Mouse (Mus musculus) naive thymus-derived CD4-positive, alpha-beta T cell, adult 2 months (primary cell): ENCODE results near the gene Tmem132d.
"Not testable (repeated sequence)": the region's sequence is repeated elsewhere in the genome, so short reads cannot be mapped to it uniquely, and the experiment has no call there.

Experiments used
- DNase-seq: peaks from one replicate; pipeline ENCODE4 v3.0.0-alpha.2; 2011; ENCODE audit warnings: low read depth

The Tmem132d gene

GRCm38 (mm10) chr5:128090578-128090977 lies 342.3 kb downstream of the Tmem132d start:
- no peak for DNase-seq

- DNase-seq, result no peak
Measured at GRCm38 (mm10) chr5:128075456-128075855, 357.4 kb downstream of the Tmem132d start.

- no peak for DNase-seq
Measured at GRCm38 (mm10) chr5:128072616-128073015, 360.3 kb downstream of the Tmem132d start.

- DNase-seq, result no peak
Measured at GRCm38 (mm10) chr5:128041781-128042180, 391.1 kb downstream of the Tmem132d start.

GRCm38 (mm10) chr5:128040036-128040435 lies 392.8 kb downstream of the Tmem132d start:
- no peak for DNase-seq

- DNase-seq, result no peak
Measured at GRCm38 (mm10) chr5:128027076-128027475, 405.8 kb downstream of the Tmem132d start.

GRCm38 (mm10) chr5:128004666-128005065 lies 428.2 kb downstream of the Tmem132d start:
- no peak for DNase-seq

- DNase-seq, result no peak
Measured at GRCm38 (mm10) chr5:127996526-127997245, 436.2 kb downstream of the Tmem132d start.

GRCm38 (mm10) chr5:127993460-127993859 lies 439.4 kb downstream of the Tmem132d start:
- no peak for DNase-seq

GRCm38 (mm10) chr5:127990826-127991225 lies 442.1 kb downstream of the Tmem132d start:
- DNase-seq, result no peak

GRCm38 (mm10) chr5:127980003-127980358 lies 452.9 kb downstream of the Tmem132d start:
- not testable (repeated sequence) for DNase-seq

GRCm38 (mm10) chr5:127979329-127980002 lies 453.4 kb downstream of the Tmem132d start:
- no peak for DNase-seq

- no peak for DNase-seq
Measured at GRCm38 (mm10) chr5:127976661-127977060, 456.2 kb downstream of the Tmem132d start.

GRCm38 (mm10) chr5:127965700-127966099 lies 467.2 kb downstream of the Tmem132d start:
- DNase-seq, result no peak

- no peak for DNase-seq
Measured at GRCm38 (mm10) chr5:127962656-127963055, 470.2 kb downstream of the Tmem132d start.

GRCm38 (mm10) chr5:127956511-127957097 lies 476.3 kb downstream of the Tmem132d start:
- no peak for DNase-seq

GRCm38 (mm10) chr5:127954231-127954790 lies 478.6 kb downstream of the Tmem132d start:
- no peak for DNase-seq

- DNase-seq, result no peak
Measured at GRCm38 (mm10) chr5:127952800-127953199, 480.1 kb downstream of the Tmem132d start.

GRCm38 (mm10) chr5:127950574-127950973 lies 482.3 kb downstream of the Tmem132d start:
- no peak for DNase-seq

GRCm38 (mm10) chr5:127947275-127947674 lies 485.6 kb downstream of the Tmem132d start:
- DNase-seq, result no peak

GRCm38 (mm10) chr5:127942171-127942570 lies 490.7 kb downstream of the Tmem132d start:
- not testable (repeated sequence) for DNase-seq

GRCm38 (mm10) chr5:127937914-127938313 lies 495.0 kb downstream of the Tmem132d start:
- no peak for DNase-seq

- no peak for DNase-seq
Measured at GRCm38 (mm10) chr5:127929687-127930086, 503.2 kb downstream of the Tmem132d start.
